24 mouse cellular contexts compared by ENCODE assay signal in the genomic region with DNA sequence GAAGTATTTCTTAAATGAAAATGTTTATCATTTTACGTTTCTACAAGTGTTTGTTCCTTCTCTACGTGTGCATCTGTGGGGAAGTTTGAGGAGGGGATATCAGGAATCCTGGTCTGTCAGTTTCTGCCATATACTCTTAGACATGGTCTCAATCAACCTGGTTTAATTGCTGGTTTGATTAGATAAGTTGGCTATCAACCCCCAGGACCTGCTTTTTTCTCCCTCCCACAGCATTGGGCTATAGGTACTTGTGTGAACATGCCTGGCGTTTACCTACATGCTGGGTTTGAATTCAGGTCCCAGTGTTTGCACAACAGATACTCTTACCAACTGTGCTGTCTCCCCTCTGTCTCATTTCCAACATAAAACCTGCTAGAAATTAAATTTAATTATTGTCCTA.
"Had no signal": no experiment of that assay in that cellular context is flagged by ENCODE, and none has a peak within 500 bp of the region (broad histone marks: within the 10 kb centered on the region; RNA-seq: fewer than 3 reads in every experiment).

No protein-coding gene starts in this region.

- H3K27ac ChIP-seq: gastrocnemius, adult 2 months; heart, embryonic 10.5 days; hindbrain, embryonic 10.5 days; hindbrain, embryonic 12.5 days; hindbrain, embryonic 14.5 days; intestine, embryonic 15.5 days; limb, embryonic 10.5 days; limb, embryonic 12.5 days had no signal

- ATAC-seq: hindbrain, embryonic 16.5 days; inflammation-experienced regulatory T-cells, adult 6 months; intestine, embryonic 15.5 days; intestine, postnatal 0 days had no signal

- H3K27me3 ChIP-seq: heart, embryonic 12.5 days; hindbrain, embryonic 12.5 days; intestine, embryonic 15.5 days; limb, embryonic 12.5 days had no signal

- H3K36me3 ChIP-seq: heart, embryonic 10.5 days; heart, embryonic 12.5 days; hindbrain, embryonic 10.5 days; hindbrain, embryonic 12.5 days; intestine, embryonic 15.5 days; limb, embryonic 10.5 days; limb, embryonic 12.5 days had no signal

- H3K4me2 ChIP-seq: heart, embryonic 12.5 days; hindbrain, embryonic 12.5 days; hindbrain, embryonic 14.5 days; intestine, embryonic 15.5 days; limb, embryonic 12.5 days had no signal

- H3K9me3 ChIP-seq: heart, embryonic 10.5 days; heart, embryonic 12.5 days; hindbrain, embryonic 10.5 days; hindbrain, embryonic 12.5 days; intestine, embryonic 15.5 days; limb, embryonic 10.5 days; limb, embryonic 12.5 days had no signal

- H3K9ac ChIP-seq: heart, embryonic 12.5 days; hindbrain, embryonic 12.5 days; hindbrain, embryonic 14.5 days; intestine, embryonic 15.5 days; limb, embryonic 12.5 days had no signal

- H3K4me3 ChIP-seq: gastrocnemius, adult 2 months; heart, embryonic 10.5 days; heart, embryonic 12.5 days; hindbrain, embryonic 10.5 days; hindbrain, embryonic 12.5 days; intestine, embryonic 15.5 days; limb, embryonic 10.5 days; limb, embryonic 12.5 days had no signal

- H3K4me1 ChIP-seq: heart, embryonic 10.5 days; hindbrain, embryonic 10.5 days; hindbrain, embryonic 12.5 days; intestine, embryonic 15.5 days had no signal

- DNase-seq: gastrocnemius, adult 2 months; gastrocnemius, postnatal 10 days; gastrocnemius, postnatal 25 days; heart, adult 18-20 months; heart, postnatal 10 days; heart, postnatal 4 days; kidney, adult 18-20 months; kidney, adult 8-10 months; kidney, postnatal 10 days; kidney, postnatal 36 days; layer of hippocampus, adult 9-11 months; layer of hippocampus, postnatal 36 days; lung, adult 18-20 months had no signal
